Mouse (Mus musculus): ENCODE measurements at regions not wholly inside any gene's neighbourhood (a gene's known extent, or its start where the extent isn't known, plus 50 kb on each side); places are given as distances from the start of the nearest gene placed in this dataset.

GRCm38 (mm10) chr9:41221110-41221790 is 59.8 kb upstream of the Ubash3b start:
- no peak for DNase-seq (ENCODE audit: low spot score)

- no peak for DNase-seq (ENCODE audit: low spot score)
These were observed 58.7 kb upstream of the Ubash3b start for GRCm38 (mm10) chr9:41220105-41220669.

- no peak for DNase-seq (ENCODE audit: low spot score)
These were observed 57.2 kb upstream of the Ubash3b start for GRCm38 (mm10) chr9:41218702-41219101.

GRCm38 (mm10) chr9:41216248-41216647 is 54.8 kb upstream of the Ubash3b start:
- DNase-seq (ENCODE audit: low spot score): no peak

- DNase-seq (ENCODE audit: low spot score): no peak
These were observed 53.5 kb upstream of the Ubash3b start for GRCm38 (mm10) chr9:41215026-41215425.

- no peak for DNase-seq (ENCODE audit: low spot score)
These were observed 51.5 kb upstream of the Ubash3b start for GRCm38 (mm10) chr9:41212943-41213529.

GRCm38 (mm10) chr9:41212303-41212901 is 50.9 kb upstream of the Ubash3b start:
- DNase-seq (ENCODE audit: low spot score): no peak

- DNase-seq (ENCODE audit: low spot score): no peak
These were observed 50.4 kb upstream of the Ubash3b start for GRCm38 (mm10) chr9:41211865-41212302.

All from adipocyte (in vitro differentiated cells).